Mouse (Mus musculus) hindbrain, embryonic 11.5 days (tissue): Measurements from ENCODE around the gene 2410004B18Rik. TPM values are rescaled to one million over a fixed set of nuclear protein-coding genes. Genes with fewer than 3 reads are reported as not detected.
"Not testable (repeated sequence)": the region's sequence is repeated elsewhere in the genome, so short reads cannot be mapped to it uniquely, and the experiment has no call there.

ENCODE experiments used
- ATAC-seq: fragments of 200-750 bp; cut with Nextera tagmentation; 2 replicates; pipeline ENCODE4 v1.8.0; 2017; ENCODE audit warnings: mild to moderate bottlenecking, moderate TSS enrichment, moderate library complexity; ENCODE audit not compliant: low FRiP score
- DNase-seq: peaks from one replicate; pipeline ENCODE4 v3.0.0-alpha.2; 2015; ENCODE audit warnings: low spot score
- H3K27ac ChIP-seq: fragments of 300-500 bp; sonication (generic); 2 replicates; pipeline ENCODE4 v1.5.1; 2014; ENCODE audit warnings: mild to moderate bottlenecking, low read depth, low read length
- H3K27me3 ChIP-seq: fragments of 300-500 bp; sonication (generic); 2 replicates; pipeline ENCODE4 v1.6.1; 2014; ENCODE audit warnings: mild to moderate bottlenecking, low read length, moderate library complexity, mixed read lengths; ENCODE audit not compliant: control insufficient read depth, insufficient read depth
- H3K36me3 ChIP-seq: fragments of 300-500 bp; sonication (generic); 2 replicates; pipeline ENCODE4 v1.6.1; 2014; ENCODE audit warnings: mild to moderate bottlenecking, low read length, moderate library complexity, mixed read lengths; ENCODE audit not compliant: control insufficient read depth, insufficient read depth
- H3K4me1 ChIP-seq: fragments of 300-500 bp; sonication (generic); replicated peaks from 2 replicates; pipeline ENCODE4 v1.6.1; 2014; ENCODE audit warnings: low read length, mixed read lengths; ENCODE audit not compliant: control insufficient read depth, insufficient read depth
- H3K4me2 ChIP-seq: fragments of 300-500 bp; sonication (generic); replicated peaks from 2 replicates; pipeline ENCODE4 v1.6.1; 2014; ENCODE audit warnings: mild to moderate bottlenecking, low read depth, low read length
- H3K4me3 ChIP-seq: fragments of 300-500 bp; sonication (generic); 2 replicates; pipeline ENCODE4 v1.5.1; 2014; ENCODE audit warnings: low read depth, low read length
- H3K9ac ChIP-seq: fragments of 300-500 bp; sonication (generic); 2 replicates; pipeline ENCODE4 v1.6.1; 2014; ENCODE audit warnings: low read depth, low read length
- H3K9me3 ChIP-seq: fragments of 300-500 bp; sonication (generic); 2 replicates; pipeline ENCODE4 v1.6.1; 2016; ENCODE audit warnings: low read length; ENCODE audit not compliant: control insufficient read depth
- WGBS: fragments of 180-500 bp; shearing (Covaris S2); extraction: QIAGEN DNeasy Blood & Tissue Kit; methylation state at CpG from one replicate; pipeline ENCODE4 v1.1.7; 2014; 5-methylcytosine and 5-hydroxymethylcytosine counted together
- polyA plus RNA-seq: library from polyadenylated mRNA; unstranded; fragments of >200 nt; fragmentation: Nextera tagmentation; extraction: Ambion mirVana; gene quantifications from 2 replicates; pipeline ENCODE4 v1.2.1, GENCODE M21; 2014

Gene 2410004B18Rik
- polyA plus RNA-seq, 1 experiment from 2014 or later: 69.3 TPM

- peaks cover 18% of the 10 kb centered on the region for H3K27me3 ChIP-seq
- H3K4me2 ChIP-seq, H3K4me1 ChIP-seq, H3K27ac ChIP-seq, H3K9ac ChIP-seq, H3K4me3 ChIP-seq, H3K9me3 ChIP-seq, ATAC-seq, H3K36me3 ChIP-seq, DNase-seq: not testable (repeated sequence)
- WGBS: 76% methylated on average over 3 of the region's 3 CpGs
Measured at GRCm38 (mm10) chr3:145965583-145965982, 27.8 kb downstream of the 2410004B18Rik start.

DNA sequence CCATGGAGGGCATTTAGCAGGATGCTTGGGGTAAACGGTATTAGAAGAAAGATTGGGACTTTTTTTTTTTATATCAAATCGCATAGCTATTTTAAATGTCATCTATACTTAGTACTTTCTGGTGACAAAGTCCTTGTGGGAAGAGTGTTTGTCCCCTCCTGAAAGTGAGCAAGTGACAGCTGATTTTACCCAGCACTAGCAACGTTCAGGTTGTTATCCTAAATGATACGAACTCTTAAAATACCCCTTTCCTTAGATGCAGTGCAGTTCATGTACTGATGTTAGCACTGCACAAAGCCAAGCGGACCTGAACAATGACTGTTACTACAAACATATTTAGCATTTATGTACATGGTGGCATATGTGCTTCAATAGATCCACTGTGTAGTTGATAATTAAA lies 29.0 kb downstream of the 2410004B18Rik start:
- Histone ChIP-seq H3K36me3 (no peaks in the 10 kb centered on the region), H3K27ac (no peak overlapping the region), H3K9ac (no peak overlapping the region), H3K4me3 (no peak overlapping the region), H3K27me3 (peaks cover 18% of the 10 kb centered on the region), H3K4me2 (no peak overlapping the region), H3K4me1 (no peaks in the 10 kb centered on the region; the same call in none of the 2 replicates), H3K9me3 (no peaks in the 10 kb centered on the region)
- WGBS: 93% methylated on average over 5 of the region's 5 CpGs
- DNase-seq (no peak), ATAC-seq (no peak)

- peaks cover 2% of the 10 kb centered on the region; the same call in 1 of the 2 replicates for H3K27me3 ChIP-seq
- H3K9me3 ChIP-seq: peaks cover 2% of the 10 kb centered on the region; the same call in 1 of the 2 replicates
- 56% methylated on average over 14 of the region's 14 CpGs for WGBS
- ATAC-seq: no peak
- no peak overlapping the region for H3K9ac ChIP-seq
- H3K4me2 ChIP-seq: no peak overlapping the region
- no peak for DNase-seq
- no peaks in the 10 kb centered on the region; the same call in none of the 2 replicates for H3K4me1 ChIP-seq
- no peaks in the 10 kb centered on the region for H3K36me3 ChIP-seq
- no peak overlapping the region for H3K4me3 ChIP-seq
- H3K27ac ChIP-seq: no peak overlapping the region
Measured at GRCm38 (mm10) chr3:145969031-145969501, 31.3 kb downstream of the 2410004B18Rik start.

DNA sequence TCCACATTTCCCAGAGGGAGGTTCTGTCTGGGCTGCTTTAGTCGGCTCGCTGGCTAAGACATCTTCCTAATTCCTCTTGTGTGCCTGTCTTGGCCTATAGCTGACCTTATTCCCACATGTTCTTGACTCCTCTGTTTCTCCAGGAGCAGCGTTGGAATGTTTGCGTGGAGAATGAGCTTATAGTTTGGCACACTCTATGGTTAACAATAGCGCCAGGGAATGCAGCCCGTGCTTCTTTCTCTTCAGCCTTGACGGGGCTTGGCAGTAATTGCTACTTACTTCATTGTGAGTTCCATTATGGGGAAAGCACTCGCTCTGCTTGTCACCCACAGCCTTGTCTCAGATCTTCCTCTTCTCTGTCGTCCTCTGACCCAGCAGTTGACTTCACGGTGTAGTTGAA lies 33.7 kb downstream of the 2410004B18Rik start:
- ATAC-seq (no peak), DNase-seq (no peak)
- no peak overlapping the region for H3K9ac ChIP-seq
- H3K4me3 ChIP-seq: no peak overlapping the region
- no peaks in the 10 kb centered on the region for H3K27me3 ChIP-seq
- no peaks in the 10 kb centered on the region for H3K36me3 ChIP-seq
- no peaks in the 10 kb centered on the region for H3K4me1 ChIP-seq
- H3K9me3 ChIP-seq: peaks cover 4% of the 10 kb centered on the region; the same call in 1 of the 2 replicates
- no peak overlapping the region for H3K4me2 ChIP-seq
- H3K27ac ChIP-seq: no peak overlapping the region
- WGBS: 66% methylated on average over 10 of the region's 10 CpGs

- H3K4me2 ChIP-seq: no peak overlapping the region
- no peaks in the 10 kb centered on the region for H3K27me3 ChIP-seq
- no peak for DNase-seq
- H3K36me3 ChIP-seq: no peaks in the 10 kb centered on the region
- H3K4me1 ChIP-seq: no peaks in the 10 kb centered on the region
- H3K9me3 ChIP-seq: peaks cover 4% of the 10 kb centered on the region; the same call in 1 of the 2 replicates
- no peak for ATAC-seq
- 91% methylated on average over 7 of the region's 7 CpGs for WGBS
- no peak overlapping the region for H3K4me3 ChIP-seq
- no peak overlapping the region for H3K9ac ChIP-seq
- no peak overlapping the region for H3K27ac ChIP-seq
Measured at GRCm38 (mm10) chr3:145974986-145975385, 37.2 kb downstream of the 2410004B18Rik start.

DNA sequence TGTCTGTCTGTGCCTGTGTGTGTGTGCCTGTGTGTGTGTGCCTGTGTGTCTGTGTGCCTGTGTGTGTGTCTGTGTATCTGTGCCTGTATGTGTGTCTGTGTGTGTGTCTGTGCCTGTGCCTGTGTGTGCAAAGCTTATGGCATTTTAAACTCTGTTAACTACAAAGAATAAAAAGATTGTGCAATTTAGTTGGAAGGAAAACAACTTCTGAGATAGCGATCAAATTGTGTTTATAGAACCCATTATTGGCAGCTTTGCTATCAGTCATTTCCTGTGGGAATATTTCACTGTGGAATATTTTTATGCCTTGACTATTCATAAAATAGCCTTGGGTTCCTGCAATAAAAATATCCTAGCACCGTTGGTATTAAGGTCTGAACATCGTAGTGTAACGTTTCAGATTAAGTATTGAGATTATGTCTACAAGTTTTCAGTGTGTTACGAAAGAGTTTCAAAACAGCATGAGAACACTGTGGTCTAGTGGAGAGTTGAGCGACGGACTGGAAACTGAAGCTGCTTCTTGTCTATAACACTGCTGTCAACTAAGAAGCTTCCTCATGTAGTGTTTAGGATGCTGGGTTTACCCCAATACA lies 47.6 kb downstream of the 2410004B18Rik start:
- H3K4me2 ChIP-seq: no peak overlapping the region
- peaks cover 5% of the 10 kb centered on the region; the same call in 1 of the 2 replicates for H3K4me1 ChIP-seq
- H3K9ac ChIP-seq: no peak overlapping the region
- H3K36me3 ChIP-seq: no peaks in the 10 kb centered on the region
- no peaks in the 10 kb centered on the region for H3K9me3 ChIP-seq
- no peak overlapping the region for H3K27ac ChIP-seq
- H3K27me3 ChIP-seq: peaks cover 23% of the 10 kb centered on the region
- 92% methylated on average over 7 of the region's 7 CpGs for WGBS
- no peak overlapping the region for H3K4me3 ChIP-seq
- ATAC-seq (no peak), DNase-seq (no peak)

GRCm38 (mm10) chr3:145986317-145987001 lies 48.6 kb downstream of the 2410004B18Rik start:
- Histone ChIP-seq H3K27me3 (peaks cover 23% of the 10 kb centered on the region), H3K4me1 (peaks cover 5% of the 10 kb centered on the region; the same call in 1 of the 2 replicates), H3K36me3 (no peaks in the 10 kb centered on the region), H3K9ac (no peak overlapping the region), H3K4me2 (no peak overlapping the region), H3K9me3 (no peaks in the 10 kb centered on the region), H3K27ac (no peak overlapping the region), H3K4me3 (no peak overlapping the region)
- 61% methylated on average over 6 of the region's 6 CpGs for WGBS
- DNase-seq: no peak
- ATAC-seq: no peak

GRCm38 (mm10) chr3:145987268-145987969 lies 49.6 kb downstream of the 2410004B18Rik start, which contains the start of gene Syde2:
TSS of gene Syde2 (plus strand) at chr3:145987870.
- WGBS: under 1% methylated on average over 45 of the region's 65 CpGs
- ATAC-seq: peak; percentile 86
- Histone ChIP-seq H3K27me3 (peaks cover 23% of the 10 kb centered on the region), H3K4me3 (peak within 1 kb of the TSS; percentile 62), H3K36me3 (no peaks in the 10 kb centered on the region), H3K9me3 (no peaks in the 10 kb centered on the region), H3K27ac (peak within 1 kb of the TSS; percentile 62; the same call in 1 of the 2 replicates), H3K4me2 (peak within 1 kb of the TSS; percentile 89), H3K9ac (peak within 1 kb of the TSS; percentile 68), H3K4me1 (peaks cover 5% of the 10 kb centered on the region; the same call in 1 of the 2 replicates)
- peak; percentile 81 for DNase-seq
